Mouse (Mus musculus) adrenal gland, postnatal 25 days (tissue): ENCODE measurements at regions not wholly inside any gene's neighbourhood (a gene's known extent, or its start where the extent isn't known, plus 50 kb on each side); places are given as distances from the start of the nearest gene placed in this dataset.
"Not testable (repeated sequence)": the region's sequence is repeated elsewhere in the genome, so short reads cannot be mapped to it uniquely, and the experiment has no call there.

Experiments
- DNase-seq: peaks from one replicate; pipeline ENCODE4 v3.0.0; 2021; ENCODE audit warnings: mixed read lengths
- microRNA-seq, 2 experiments: library from miRNA; unstranded; fragments of <30 nt; microRNA quantifications; one replicate each; pipeline ENCODE4 v1.2.0; 2021

- not testable (repeated sequence) for DNase-seq
Measured at GRCm38 (mm10) chr17:27287986-27288385, 83.7 kb upstream of the Lemd2 start.

- no peak for DNase-seq
Measured at GRCm38 (mm10) chr17:27281241-27281640, 77.0 kb upstream of the Lemd2 start.

GRCm38 (mm10) chr17:27279491-27280288 is 75.4 kb upstream of the Lemd2 start:
- not testable (repeated sequence) for DNase-seq

GRCm38 (mm10) chr17:27277786-27278185 is 73.5 kb upstream of the Lemd2 start:
- DNase-seq, result not testable (repeated sequence)

GRCm38 (mm10) chr17:27271756-27272155 is 67.5 kb upstream of the Lemd2 start:
- not testable (repeated sequence) for DNase-seq

- not testable (repeated sequence) for DNase-seq
Measured at GRCm38 (mm10) chr17:27270776-27271175, 66.5 kb upstream of the Lemd2 start.

GRCm38 (mm10) chr17:27264607-27265006 is 60.3 kb upstream of the Lemd2 start:
- not testable (repeated sequence) for DNase-seq

DNA sequence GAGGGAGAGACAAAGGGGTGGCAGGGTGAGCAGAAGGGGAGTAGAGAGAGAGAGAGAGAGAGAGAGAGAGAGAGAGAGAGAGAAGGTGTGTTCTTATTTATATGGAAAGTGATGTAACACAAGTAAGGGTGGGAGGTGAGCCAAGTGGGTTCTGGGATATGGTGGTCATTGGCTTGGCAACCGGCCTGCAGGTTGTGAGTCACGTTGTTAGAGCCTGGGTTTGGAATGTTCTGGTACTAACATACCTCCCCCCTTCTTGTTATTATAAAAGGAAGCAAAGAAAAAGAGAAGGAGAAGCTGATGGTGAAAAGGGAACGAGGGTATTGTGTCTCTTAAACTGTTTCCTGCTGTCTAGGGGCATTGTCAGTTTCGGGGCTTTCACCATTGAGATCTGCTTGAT is 58.3 kb upstream of the Lemd2 start:
- no peak for DNase-seq

DNA sequence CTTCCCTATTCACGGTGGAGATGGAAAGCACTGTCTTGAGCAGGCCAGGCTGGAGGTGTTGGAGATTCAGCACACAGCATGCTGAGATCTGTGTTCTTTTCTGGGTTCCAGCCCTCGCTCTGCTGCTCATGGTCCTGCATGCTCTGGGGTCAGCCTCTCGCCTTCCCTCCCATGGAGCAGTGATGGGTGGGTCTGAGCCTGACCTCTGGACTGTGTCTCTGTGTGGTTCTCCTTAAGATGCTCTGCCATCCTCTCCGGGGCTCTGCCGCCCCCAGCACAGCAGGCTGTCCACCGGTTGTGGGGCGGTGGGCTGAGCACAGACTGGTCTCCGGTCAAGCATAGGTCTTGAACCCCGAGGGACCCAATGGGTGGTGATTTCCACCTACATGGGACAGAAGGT is 57.7 kb upstream of the Lemd2 start:
- no peak for DNase-seq

DNA sequence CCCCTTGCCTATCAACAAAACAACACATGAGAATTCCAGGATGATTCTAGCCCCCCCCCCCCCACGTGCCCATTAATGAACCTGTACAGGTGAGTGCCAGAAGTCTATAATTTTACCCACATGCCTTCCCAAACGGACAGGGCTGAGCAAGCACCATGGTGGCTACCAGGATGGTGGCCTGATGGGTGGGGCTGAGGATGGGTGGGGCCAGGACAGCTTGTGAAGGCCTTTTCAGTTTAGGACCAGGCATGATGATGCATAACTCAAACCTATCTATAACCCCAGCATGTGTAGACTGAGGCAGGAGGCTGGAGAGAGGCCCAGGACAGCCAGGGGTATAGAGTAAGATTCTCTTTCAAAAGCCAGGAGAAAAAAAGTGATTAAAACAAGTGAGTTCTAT is 57.0 kb upstream of the Lemd2 start:
- DNase-seq, result no peak

GRCm38 (mm10) chr17:27260116-27260515 is 55.8 kb upstream of the Lemd2 start:
- no peak for DNase-seq

GRCm38 (mm10) chr17:27257345-27257744 is 53.1 kb upstream of the Lemd2 start:
- DNase-seq, result no peak

DNA sequence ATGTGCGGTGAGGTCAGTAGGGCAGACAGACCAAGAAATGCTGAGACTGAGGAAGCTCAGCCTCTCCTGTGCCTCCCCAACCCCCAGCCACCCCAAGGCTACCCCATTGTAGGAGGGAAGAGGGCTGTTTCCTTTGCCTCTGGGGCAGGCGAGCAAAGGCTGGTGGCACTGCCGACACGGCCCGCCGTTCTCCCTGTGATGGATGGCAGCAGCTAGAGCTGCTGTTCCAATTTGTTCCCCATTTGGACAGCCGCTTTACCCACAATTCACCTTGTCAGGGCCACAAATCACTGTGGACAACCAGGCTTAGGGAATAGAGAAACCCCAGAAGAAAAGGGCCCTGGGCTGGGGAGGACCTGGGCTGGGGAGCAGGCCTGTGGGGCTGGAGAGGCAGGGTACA is 51.5 kb upstream of the Lemd2 start:
- no peak for DNase-seq

Small RNA genes lying in the stretch of these regions (microRNA-seq; reads per million reads assigned to microRNA genes)
- gene Mir7214, result 0 reads per million in 2 experiments
- gene Mir7216, result 0 reads per million in 2 experiments
- gene Mir7217, result 0 reads per million in 2 experiments
- gene Mir7218, result 0 reads per million in 2 experiments
